Mouse (Mus musculus) hindlimb bud, embryonic 11.5 days (tissue): ENCODE results near the gene Numa1.
"Not testable (repeated sequence)": the region's sequence is repeated elsewhere in the genome, so short reads cannot be mapped to it uniquely, and the experiment has no call there.

ENCODE experiments used
- DNase-seq: peaks from one replicate; pipeline ENCODE4 v3.0.0-alpha.2; 2012; ENCODE audit warnings: low read depth, low spot score; ENCODE audit errors: extremely low spot score

Numa1 gene

DNA sequence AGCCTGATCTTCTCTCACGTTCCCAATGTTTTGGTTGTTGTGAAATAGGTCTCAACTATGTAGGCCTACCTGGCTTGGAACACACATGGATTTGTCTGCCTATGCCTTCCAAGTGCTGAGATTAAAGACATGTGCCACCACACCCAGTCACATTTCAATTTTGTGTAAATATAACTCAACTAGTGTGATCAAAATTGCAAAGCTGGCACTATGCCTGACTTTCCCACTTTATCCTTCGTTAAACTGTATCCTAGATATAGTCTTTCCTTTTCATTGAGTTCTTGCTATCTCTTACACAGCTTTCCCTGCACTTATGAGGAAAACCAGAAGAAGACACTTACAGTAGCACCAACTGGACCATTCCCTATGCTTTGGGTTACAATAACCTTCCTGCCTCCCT, 101.6 kb downstream of the Numa1 start:
- no peak for DNase-seq

DNA sequence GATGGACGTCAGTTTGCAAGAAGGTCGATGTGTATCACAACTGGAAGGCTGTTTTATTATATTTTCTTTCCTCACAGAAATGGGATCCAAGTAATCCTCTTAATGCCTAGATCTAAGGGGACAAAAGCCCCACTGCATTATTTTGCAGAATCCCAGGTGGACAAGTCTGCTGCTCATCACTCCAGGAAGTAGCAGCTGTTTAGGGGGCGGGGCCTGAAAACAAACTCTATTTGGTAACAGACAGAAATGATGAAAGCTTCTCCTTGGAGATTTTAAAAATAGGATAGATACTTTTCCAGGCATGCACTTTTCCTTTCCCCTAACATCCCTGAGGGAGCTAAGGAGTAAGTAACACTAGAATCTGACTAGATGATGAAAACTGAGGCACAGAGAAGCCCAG, 103.4 kb downstream of the Numa1 start:
- no peak for DNase-seq

GRCm38 (mm10) chr7:102042314-102042713, 108.4 kb downstream of the Numa1 start:
- DNase-seq, result no peak

GRCm38 (mm10) chr7:102048524-102048923, 114.6 kb downstream of the Numa1 start:
- not testable (repeated sequence) for DNase-seq

GRCm38 (mm10) chr7:102061353-102061752, 127.4 kb downstream of the Numa1 start:
- DNase-seq, result no peak

DNA sequence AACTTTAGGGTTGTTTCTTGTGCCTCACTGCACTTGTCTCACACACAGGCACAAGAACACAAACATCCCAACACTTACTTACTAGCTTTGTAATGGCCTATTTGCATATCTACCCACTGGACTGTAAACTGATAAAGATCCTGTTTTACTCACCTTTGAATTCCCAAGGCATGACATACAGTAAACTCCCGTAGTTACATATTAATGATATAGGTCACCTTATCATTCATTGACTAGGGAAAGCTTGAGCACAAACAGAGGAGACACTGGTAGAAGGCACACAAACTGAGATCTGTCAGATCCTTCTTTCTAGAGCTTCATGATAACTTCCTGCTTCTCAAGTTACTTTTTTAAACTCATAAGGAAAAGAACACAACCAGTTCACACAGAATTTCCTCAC, 128.3 kb downstream of the Numa1 start:
- DNase-seq, result no peak

DNA sequence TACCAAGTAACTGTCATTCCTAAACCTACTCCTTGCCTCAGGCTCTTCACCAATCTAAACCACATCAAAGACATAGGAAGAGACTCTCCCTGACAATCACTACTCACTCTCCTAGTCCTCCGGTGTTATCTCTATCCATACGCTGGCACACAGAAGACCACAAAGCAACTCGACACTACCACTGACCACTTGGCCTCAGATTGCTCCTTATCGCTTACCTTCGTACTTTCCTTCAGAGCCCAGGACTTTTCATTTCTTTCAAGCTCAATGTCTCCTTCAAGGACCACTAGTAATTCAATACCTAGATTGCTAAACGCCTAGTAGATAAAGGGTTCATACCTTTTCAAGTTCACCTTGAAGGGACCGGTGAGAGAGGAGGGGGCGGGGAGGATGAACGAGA, 130.0 kb downstream of the Numa1 start:
- no peak for DNase-seq
